Mouse (Mus musculus): Measurements from ENCODE around the gene Cyp3a41a.
"Not testable (repeated sequence)": the region's sequence is repeated elsewhere in the genome, so short reads cannot be mapped to it uniquely, and the experiment has no call there.

GRCm38 (mm10) chr5:145707372-145707771 is 12.6 kb downstream of the Cyp3a41a start:
- not testable (repeated sequence) for TF ChIP-seq SRF (IDR thresholded peaks at IDR 0.05; ENCODE audit: control insufficient read depth, insufficient read length, low read depth); POLR2A (IDR thresholded peaks at IDR 0.05; ENCODE audit: insufficient read length, low read depth); E2F4 (IDR thresholded peaks at IDR 0.05; ENCODE audit: insufficient read depth); POLR2AphosphoS2 (IDR thresholded peaks at IDR 0.05; ENCODE audit: insufficient read length, low read depth); TCF3 (IDR thresholded peaks at IDR 0.05; ENCODE audit: insufficient read length, low read depth); USF1 (IDR thresholded peaks at IDR 0.05; ENCODE audit: low read depth); REST (IDR thresholded peaks at IDR 0.05; ENCODE audit: insufficient read depth, insufficient read length); CEBPB (IDR thresholded peaks at IDR 0.05; ENCODE audit: insufficient read depth, poor library complexity, severe bottlenecking); TCF12 (IDR thresholded peaks at IDR 0.05; ENCODE audit: insufficient read depth, poor library complexity, severe bottlenecking)

Measured in myocyte (in vitro differentiated cells).